Mouse (Mus musculus) forebrain, embryonic 16.5 days (tissue): Measurements from ENCODE around the gene Chid1. TPM values are rescaled to one million over a fixed set of nuclear protein-coding genes. Genes with fewer than 3 reads are reported as not detected.

Experiments
- ATAC-seq: fragments of 200-750 bp; cut with Nextera tagmentation; 2 replicates; pipeline ENCODE4 v1.8.0; 2017; ENCODE audit warnings: mild to moderate bottlenecking, moderate library complexity
- H3K27ac ChIP-seq: fragments of 300-500 bp; sonication (generic); 2 replicates; pipeline ENCODE4 v1.5.1; 2014; ENCODE audit warnings: low read length, control low read depth
- H3K27me3 ChIP-seq: fragments of 300-500 bp; sonication (generic); replicated peaks from 2 replicates; pipeline ENCODE4 v1.6.1; 2014; ENCODE audit warnings: low read length; ENCODE audit not compliant: control insufficient read depth, insufficient read depth
- H3K36me3 ChIP-seq: fragments of 300-500 bp; sonication (generic); 2 replicates; pipeline ENCODE4 v1.6.1; 2014; ENCODE audit not compliant: control insufficient read depth, insufficient read depth
- H3K4me1 ChIP-seq: fragments of 300-500 bp; sonication (generic); replicated peaks from 2 replicates; pipeline ENCODE4 v1.6.1; 2014; ENCODE audit warnings: low read length; ENCODE audit not compliant: control insufficient read depth, insufficient read depth
- H3K4me2 ChIP-seq: fragments of 300-500 bp; sonication (generic); 2 replicates; pipeline ENCODE4 v1.6.1; 2014; ENCODE audit warnings: mild to moderate bottlenecking, low read length, control low read depth
- H3K4me3 ChIP-seq: fragments of 300-500 bp; sonication (generic); replicated peaks from 2 replicates; pipeline ENCODE4 v1.5.1; 2014; ENCODE audit warnings: mild to moderate bottlenecking, low read length, control low read depth
- H3K9ac ChIP-seq: fragments of 300-500 bp; sonication (generic); replicated peaks from 2 replicates; pipeline ENCODE4 v1.6.1; 2014; ENCODE audit warnings: low read depth, low read length, control low read depth
- H3K9me3 ChIP-seq: fragments of 300-500 bp; sonication (generic); 2 replicates; pipeline ENCODE4 v1.6.1; 2016; ENCODE audit warnings: low read length; ENCODE audit not compliant: control insufficient read depth
- WGBS: fragments of 180-500 bp; shearing (Covaris S2); extraction: QIAGEN DNeasy Blood & Tissue Kit; methylation state at CpG from one replicate; pipeline ENCODE4 v1.1.7; 2014; 5-methylcytosine and 5-hydroxymethylcytosine counted together
- polyA plus RNA-seq: library from polyadenylated mRNA; unstranded; fragments of >200 nt; fragmentation: Nextera tagmentation; extraction: Ambion mirVana; gene quantifications from 2 replicates; pipeline ENCODE4 v1.2.1, GENCODE M21; 2015

The Chid1 gene
- polyA plus RNA-seq, 1 experiment from 2014 or later = 35.6 TPM

GRCm38 (mm10) chr7:141463824-141464602, 75.6 kb downstream of the Chid1 start:
- Histone ChIP-seq H3K4me2 (no peak overlapping the region), H3K27me3 (peaks cover 59% of the 10 kb centered on the region), H3K36me3 (no peaks in the 10 kb centered on the region), H3K4me1 (peaks cover 32% of the 10 kb centered on the region), H3K27ac (no peak overlapping the region), H3K4me3 (no peak overlapping the region), H3K9me3 (no peaks in the 10 kb centered on the region), H3K9ac (no peak overlapping the region)
- ATAC-seq = no peak
- WGBS = 23% methylated on average over 12 of the region's 12 CpGs

GRCm38 (mm10) chr7:141462333-141462821, 77.3 kb downstream of the Chid1 start:
- no peaks in the 10 kb centered on the region for H3K9me3 ChIP-seq
- no peaks in the 10 kb centered on the region for H3K36me3 ChIP-seq
- no peak overlapping the region; the same call in 1 of the 2 replicates for H3K4me3 ChIP-seq
- peaks cover 59% of the 10 kb centered on the region for H3K27me3 ChIP-seq
- WGBS = 17% methylated on average over 5 of the region's 5 CpGs
- no peak overlapping the region for H3K4me2 ChIP-seq
- no peak overlapping the region for H3K27ac ChIP-seq
- no peak for ATAC-seq
- H3K9ac ChIP-seq = no peak overlapping the region; the same call in 1 of the 2 replicates
- H3K4me1 ChIP-seq = peaks cover 19% of the 10 kb centered on the region

GRCm38 (mm10) chr7:141461521-141462332, 77.9 kb downstream of the Chid1 start:
- WGBS = 2% methylated on average over 54 of the region's 59 CpGs
- H3K4me2 ChIP-seq = peak overlapping the region; percentile 54
- no peaks in the 10 kb centered on the region for H3K36me3 ChIP-seq
- H3K4me1 ChIP-seq = peaks cover 12% of the 10 kb centered on the region
- peaks cover 59% of the 10 kb centered on the region for H3K27me3 ChIP-seq
- H3K9me3 ChIP-seq = no peaks in the 10 kb centered on the region
- ATAC-seq = no peak
- peak overlapping the region; percentile 36 for H3K4me3 ChIP-seq
- H3K27ac ChIP-seq = no peak overlapping the region
- peak overlapping the region; percentile 38 for H3K9ac ChIP-seq

- no peak for ATAC-seq
Measured at GRCm38 (mm10) chr7:141460391-141461113, 79.1 kb downstream of the Chid1 start, which contains the start of gene Cracr2b. Gene Cracr2b, plus strand, starts transcription at chr7:141461094.

GRCm38 (mm10) chr7:141460001-141460390, 79.7 kb downstream of the Chid1 start:
- Histone ChIP-seq H3K4me1 (peaks cover 18% of the 10 kb centered on the region), H3K9me3 (no peaks in the 10 kb centered on the region), H3K9ac (no peak overlapping the region), H3K4me3 (no peak overlapping the region), H3K27ac (no peak overlapping the region), H3K4me2 (no peak overlapping the region), H3K27me3 (peaks cover 44% of the 10 kb centered on the region), H3K36me3 (no peaks in the 10 kb centered on the region)
- ATAC-seq = no peak
- WGBS = 78% methylated on average over 5 of the region's 5 CpGs

More at GRCm38 (mm10) chr7:141460391-141461113, 79.1 kb downstream of the Chid1 start, which contains the start of gene Cracr2b:
- peaks cover 49% of the 10 kb centered on the region for H3K27me3 ChIP-seq
- peak within 1 kb of the TSS; percentile 36 for H3K4me3 ChIP-seq
- no peak within 1 kb of the TSS for H3K27ac ChIP-seq
- H3K9ac ChIP-seq = peak within 1 kb of the TSS; percentile 38
- H3K4me1 ChIP-seq = peaks cover 19% of the 10 kb centered on the region
- H3K36me3 ChIP-seq = no peaks in the 10 kb centered on the region
- H3K4me2 ChIP-seq = peak within 1 kb of the TSS; percentile 54
- whole genome bisulfite sequencing = 71% methylated on average over 15 of the region's 15 CpGs
- H3K9me3 ChIP-seq = no peaks in the 10 kb centered on the region

GRCm38 (mm10) chr7:141459301-141459711, 80.4 kb downstream of the Chid1 start:
- Histone ChIP-seq H3K9me3 (no peaks in the 10 kb centered on the region), H3K36me3 (no peaks in the 10 kb centered on the region), H3K27me3 (peaks cover 37% of the 10 kb centered on the region), H3K4me1 (peaks cover 21% of the 10 kb centered on the region), H3K4me3 (no peak overlapping the region), H3K9ac (no peak overlapping the region), H3K4me2 (no peak overlapping the region), H3K27ac (no peak overlapping the region)
- no peak for ATAC-seq
- WGBS = 91% methylated on average over 17 of the region's 17 CpGs

GRCm38 (mm10) chr7:141458661-141459060, 81.0 kb downstream of the Chid1 start:
- Histone ChIP-seq H3K36me3 (no peaks in the 10 kb centered on the region), H3K9ac (no peak overlapping the region), H3K4me3 (no peak overlapping the region), H3K9me3 (no peaks in the 10 kb centered on the region), H3K4me2 (no peak overlapping the region), H3K27ac (no peak overlapping the region), H3K4me1 (peaks cover 22% of the 10 kb centered on the region), H3K27me3 (peaks cover 30% of the 10 kb centered on the region)
- no peak for ATAC-seq
- WGBS = 95% methylated on average over 11 of the region's 11 CpGs

GRCm38 (mm10) chr7:141457986-141458660, 81.5 kb downstream of the Chid1 start:
- no peak overlapping the region for H3K4me2 ChIP-seq
- H3K4me1 ChIP-seq = peaks cover 22% of the 10 kb centered on the region
- peaks cover 25% of the 10 kb centered on the region for H3K27me3 ChIP-seq
- H3K4me3 ChIP-seq = no peak overlapping the region
- no peaks in the 10 kb centered on the region for H3K9me3 ChIP-seq
- H3K36me3 ChIP-seq = no peaks in the 10 kb centered on the region
- H3K9ac ChIP-seq = no peak overlapping the region
- no peak for ATAC-seq
- no peak overlapping the region for H3K27ac ChIP-seq
- WGBS = 73% methylated on average over 15 of the region's 15 CpGs
